Mouse (Mus musculus): ENCODE results near the gene Aff4.

Gene Aff4

DNA sequence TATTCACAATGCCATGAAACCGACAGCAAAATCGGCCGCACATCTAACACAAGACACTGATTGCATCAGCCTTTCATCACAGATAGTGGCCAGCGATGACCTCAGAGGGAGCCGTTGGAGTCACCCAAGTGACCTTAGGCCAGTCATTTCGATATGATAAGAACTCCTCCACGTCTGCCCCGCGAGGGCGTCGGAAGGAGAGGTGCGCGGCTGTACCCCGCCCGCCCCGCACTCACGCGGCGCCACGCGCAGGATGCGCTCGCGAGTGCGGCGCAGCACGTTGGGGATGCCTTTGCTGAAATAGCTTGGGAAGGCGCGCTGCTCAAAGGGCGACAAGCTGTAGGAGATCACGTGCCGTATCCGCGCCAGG is 79.7 kb downstream of the Aff4 start:
- no peak for DNase-seq

DNA sequence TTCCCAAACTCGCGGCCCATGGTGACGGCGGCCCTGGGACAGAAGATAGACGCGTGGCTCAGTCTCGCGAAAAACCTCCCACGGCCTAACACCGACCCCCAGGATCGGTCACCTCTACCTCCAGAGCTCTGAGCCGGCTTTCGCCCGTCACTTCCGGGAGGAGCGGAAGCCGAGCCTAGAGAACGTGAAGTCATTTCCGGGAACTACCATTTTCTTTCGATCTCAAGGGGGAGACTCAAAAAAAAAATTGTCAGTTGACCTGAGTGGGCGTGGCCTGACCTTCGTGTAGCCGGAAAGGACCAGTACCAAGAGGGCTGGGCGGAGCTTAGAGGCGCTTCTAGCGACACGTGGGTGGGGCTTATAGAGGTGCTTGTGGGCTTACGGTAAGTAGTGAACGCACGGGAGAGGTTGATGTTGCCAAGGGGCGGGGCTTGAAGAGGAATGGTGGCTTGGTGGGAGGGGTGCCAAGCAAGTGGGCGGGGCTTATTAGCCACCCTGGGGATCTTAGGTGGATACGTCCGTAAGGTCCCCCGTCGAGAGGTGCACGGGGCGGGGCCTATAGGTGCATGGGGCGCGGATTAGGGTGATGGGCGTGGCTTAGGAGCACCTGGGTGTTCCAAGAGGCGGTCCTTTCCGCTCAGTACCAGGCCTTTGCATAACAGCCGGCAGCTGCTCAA is 80.2 kb downstream of the Aff4 start, which contains the start of the genes Uqcrq and Gdf9:
Gene Uqcrq (minus strand): TSS at position 162 of the 677 bp plus-strand sequence.
Gene Gdf9 (plus strand): TSS at position 354 of the 677 bp plus-strand sequence.
- DNase-seq: peak; percentile 99 to 100

- DNase-seq: no peak
Observed at GRCm38 (mm10) chr11:53431347-53432056, 80.9 kb downstream of the Aff4 start.

- no peak for DNase-seq
Observed at GRCm38 (mm10) chr11:53433057-53433456, 82.4 kb downstream of the Aff4 start.

DNA sequence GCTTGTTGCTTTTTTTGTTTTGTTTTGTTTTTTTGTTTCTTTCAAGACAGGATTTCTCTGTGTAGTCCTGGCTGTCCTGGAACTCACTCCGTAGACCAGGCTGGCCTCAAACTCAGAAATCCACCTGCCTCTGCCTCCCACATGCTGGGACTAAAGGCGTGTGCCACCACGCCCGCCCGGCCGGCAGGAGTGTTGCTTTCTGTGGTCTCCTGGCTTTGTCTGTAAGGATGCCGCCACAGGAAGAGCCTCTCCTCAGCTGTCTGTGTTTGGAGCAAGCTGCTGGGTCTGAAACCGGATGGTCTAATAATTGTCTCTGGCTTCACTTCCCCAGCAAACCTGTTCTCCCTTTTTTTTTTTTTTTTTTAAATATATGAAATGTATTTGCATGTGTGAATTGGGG is 84.9 kb downstream of the Aff4 start:
- no peak for DNase-seq

DNA sequence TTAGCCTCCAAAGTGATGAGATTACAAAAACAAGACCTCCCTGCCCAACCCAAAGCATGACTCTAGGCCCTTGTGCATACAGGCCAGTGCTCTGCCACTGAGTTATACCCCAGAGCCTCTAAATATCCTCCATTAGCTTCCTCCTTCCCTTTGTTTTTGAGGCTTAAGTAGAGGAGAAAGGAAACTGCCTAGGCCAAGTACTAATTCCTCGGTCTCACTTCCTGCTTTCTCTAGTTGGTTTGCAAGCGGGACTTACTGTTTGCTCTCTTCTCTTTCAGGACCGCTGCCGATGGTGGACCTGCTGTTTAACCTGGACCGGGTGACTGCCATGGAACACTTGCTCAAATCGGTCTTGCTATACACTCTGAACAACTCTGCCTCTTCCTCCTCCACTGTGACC is 85.7 kb downstream of the Aff4 start:
- DNase-seq: no peak

GRCm38 (mm10) chr11:53441921-53442320 is 91.3 kb downstream of the Aff4 start:
- DNase-seq: peak in 1 of 2 experiments; percentile 13

- peak in 1 of 2 experiments; percentile 29 for DNase-seq
Observed at GRCm38 (mm10) chr11:53443861-53444260, 93.2 kb downstream of the Aff4 start.

- no peak for DNase-seq
Observed at GRCm38 (mm10) chr11:53445562-53445961, 94.9 kb downstream of the Aff4 start.

GRCm38 (mm10) chr11:53446183-53446582 is 95.5 kb downstream of the Aff4 start:
- no peak for DNase-seq

GRCm38 (mm10) chr11:53447996-53448395 is 97.4 kb downstream of the Aff4 start:
- no peak for DNase-seq

DNA sequence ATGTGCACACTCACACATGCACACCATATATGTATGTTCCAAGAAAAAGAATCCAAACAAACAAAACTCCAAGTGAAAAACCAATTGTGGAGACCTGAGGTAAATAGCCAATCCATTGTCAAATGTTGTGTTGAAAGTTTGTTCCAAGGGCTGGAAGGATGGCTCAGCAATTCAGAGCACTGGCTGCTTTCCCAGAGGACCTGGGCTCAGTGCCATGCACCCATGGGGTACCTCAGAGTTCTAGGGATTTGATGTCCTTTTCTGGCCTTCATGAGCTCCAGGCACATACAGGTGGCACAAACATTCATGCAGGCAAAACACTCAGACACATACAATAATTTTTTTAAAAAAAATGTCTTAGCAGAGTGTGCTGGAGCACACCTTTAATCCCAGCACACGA is 97.9 kb downstream of the Aff4 start:
- no peak for DNase-seq

DNA sequence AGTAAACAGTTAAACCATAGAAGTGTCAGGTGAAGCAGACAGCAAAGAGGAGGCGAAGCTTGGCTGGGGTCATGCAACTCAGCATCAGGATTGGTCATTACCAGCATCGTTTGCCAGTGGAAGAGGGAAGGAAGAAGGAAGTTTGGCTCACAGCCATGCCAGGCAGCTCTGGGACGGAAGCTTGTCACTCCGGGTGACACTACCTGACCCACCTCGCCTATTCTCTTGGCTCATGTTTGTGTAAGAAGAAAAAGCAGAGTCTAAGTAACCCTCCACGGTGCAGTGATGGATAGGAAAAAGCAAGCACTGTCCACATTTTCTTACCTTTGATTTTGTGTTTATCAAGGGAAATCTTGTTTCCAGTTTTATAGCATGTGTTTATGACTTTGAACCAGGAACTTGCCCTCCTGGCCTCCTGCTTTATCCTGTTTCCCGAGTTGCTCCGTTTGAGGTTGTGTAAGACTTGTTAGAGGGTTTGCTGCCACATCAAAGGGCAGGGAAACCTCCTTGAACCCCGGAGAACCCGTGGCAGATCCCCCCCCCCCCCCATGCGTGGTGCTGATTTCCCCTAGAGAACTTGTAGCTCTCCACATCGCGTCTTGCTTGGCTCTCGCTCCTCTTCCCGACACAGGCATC is 99.6 kb downstream of the Aff4 start:
- peak in 1 of 2 experiments; percentile 24 for DNase-seq

DNA sequence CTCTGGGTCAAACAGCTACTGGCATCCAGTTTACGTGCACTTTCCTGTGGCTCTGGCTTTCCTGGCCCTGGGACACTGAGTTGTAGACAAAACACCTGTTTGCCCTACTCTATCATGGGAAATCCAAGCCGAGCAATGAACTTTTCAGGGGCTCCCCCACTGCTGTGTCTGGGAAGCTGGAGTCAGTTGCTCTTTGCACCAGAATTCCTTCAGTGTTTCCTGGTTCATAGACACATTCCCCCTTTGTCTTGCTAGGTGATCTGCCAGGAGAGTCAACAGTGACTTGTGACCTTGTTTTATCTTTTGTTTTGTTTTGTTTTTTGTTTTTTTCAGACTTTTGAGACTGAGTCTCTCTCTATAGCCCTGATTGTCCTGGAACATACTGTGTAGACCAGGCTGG is 100.7 kb downstream of the Aff4 start:
- no peak for DNase-seq

DNA sequence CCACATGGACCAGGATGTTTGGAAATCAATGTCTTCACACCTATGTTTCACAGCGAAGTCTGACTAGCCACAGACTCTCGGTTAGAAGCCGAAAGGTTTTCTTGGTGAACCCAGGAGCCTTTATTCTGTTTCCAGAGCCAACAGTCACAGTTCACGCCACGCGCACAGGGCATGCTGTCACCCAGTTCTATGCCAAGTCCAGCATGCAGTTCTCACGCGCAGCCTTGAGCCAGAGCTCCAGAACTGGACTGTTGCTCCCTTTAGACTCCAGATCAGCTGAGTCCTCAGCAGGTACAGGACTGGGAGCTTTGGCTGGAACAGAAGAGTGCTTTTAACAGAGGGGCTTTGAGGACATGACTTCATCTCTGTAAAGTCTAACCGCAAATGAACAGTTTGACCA is 101.8 kb downstream of the Aff4 start:
- DNase-seq: no peak

GRCm38 (mm10) chr11:53453031-53453430 is 102.4 kb downstream of the Aff4 start:
- DNase-seq: no peak

DNA sequence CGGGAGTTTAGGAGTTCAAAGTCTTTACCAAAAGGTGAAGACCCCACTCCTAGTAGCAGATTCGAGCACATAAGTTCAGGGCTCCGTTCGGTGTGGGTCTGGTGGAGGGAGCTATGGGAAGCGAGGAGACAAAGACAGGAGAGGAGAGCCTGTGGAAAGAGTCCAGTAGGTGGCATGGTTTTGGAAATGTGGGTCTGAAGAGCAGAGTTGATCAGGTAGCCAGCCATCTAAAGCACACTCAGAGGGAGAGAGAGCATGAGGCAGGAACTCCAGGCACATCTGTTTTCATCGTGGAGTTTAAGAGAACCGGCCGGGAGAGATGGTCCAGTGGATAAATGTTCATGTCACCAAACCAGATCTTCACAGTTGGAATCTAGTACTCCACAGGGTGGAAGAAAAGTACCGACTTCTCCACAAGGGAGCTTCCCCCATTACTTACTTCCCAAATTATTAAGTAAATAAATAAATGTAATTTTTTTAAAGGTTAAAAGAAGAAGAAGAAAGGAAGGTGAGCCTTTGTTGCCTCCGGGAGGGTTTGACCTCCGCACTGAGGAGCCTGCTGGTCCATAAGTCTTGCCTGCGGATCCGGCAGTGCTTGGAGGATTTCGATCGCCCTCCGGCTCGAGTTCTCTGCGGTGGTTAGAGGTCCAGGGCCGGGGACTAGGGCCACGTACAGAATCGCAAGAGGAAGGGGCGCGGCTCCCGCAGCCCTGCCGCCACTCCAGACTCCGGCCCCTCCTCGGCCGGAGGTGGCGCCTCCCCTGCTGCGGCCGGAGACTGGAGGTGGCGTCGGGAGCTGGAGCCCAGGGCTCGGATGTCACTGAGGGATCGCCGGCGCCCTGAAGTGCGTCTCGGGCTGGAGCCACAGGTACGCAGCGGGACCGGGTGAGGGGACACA is 106.1 kb downstream of the Aff4 start, which contains the start of the genes Gm10447 and Shroom1:
Gene Gm10447 (minus strand): TSS at position 637 of the 898 bp plus-strand sequence.
Gene Shroom1 (plus strand): TSS at position 732 of the 898 bp plus-strand sequence.
- DNase-seq: no peak

DNA sequence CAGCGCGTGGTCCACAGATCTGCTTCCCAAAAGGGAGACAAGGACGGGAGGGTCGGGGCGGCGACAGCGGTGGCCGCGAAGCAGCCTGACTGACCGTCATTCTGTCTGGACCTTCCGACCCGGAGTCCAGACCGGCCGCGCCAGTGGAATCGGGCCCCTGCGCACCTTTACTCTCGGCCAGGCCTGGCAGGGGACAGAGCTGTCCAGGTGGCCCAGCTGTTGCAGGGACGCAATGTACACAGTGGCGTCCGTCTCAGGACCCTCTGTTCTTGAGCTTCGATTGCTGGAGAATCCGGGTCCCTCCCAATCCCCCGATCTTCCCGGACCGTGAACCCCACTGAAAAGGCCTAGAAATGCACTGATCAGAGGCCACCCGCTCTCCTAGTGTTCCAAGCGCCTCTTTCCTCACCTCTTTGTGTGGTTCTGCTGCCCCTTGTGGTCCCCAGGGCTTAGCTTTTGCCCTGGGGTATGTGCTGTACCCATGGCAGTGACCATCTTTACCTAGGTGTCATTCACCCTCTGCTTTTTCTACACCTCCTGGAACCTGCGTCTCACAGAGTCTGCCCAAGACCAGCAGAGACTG is 106.8 kb downstream of the Aff4 start:
- no peak for DNase-seq

GRCm38 (mm10) chr11:53458996-53459395 is 108.4 kb downstream of the Aff4 start:
- no peak for DNase-seq

- DNase-seq: no peak
Observed at GRCm38 (mm10) chr11:53460192-53460591, 109.6 kb downstream of the Aff4 start.

DNA sequence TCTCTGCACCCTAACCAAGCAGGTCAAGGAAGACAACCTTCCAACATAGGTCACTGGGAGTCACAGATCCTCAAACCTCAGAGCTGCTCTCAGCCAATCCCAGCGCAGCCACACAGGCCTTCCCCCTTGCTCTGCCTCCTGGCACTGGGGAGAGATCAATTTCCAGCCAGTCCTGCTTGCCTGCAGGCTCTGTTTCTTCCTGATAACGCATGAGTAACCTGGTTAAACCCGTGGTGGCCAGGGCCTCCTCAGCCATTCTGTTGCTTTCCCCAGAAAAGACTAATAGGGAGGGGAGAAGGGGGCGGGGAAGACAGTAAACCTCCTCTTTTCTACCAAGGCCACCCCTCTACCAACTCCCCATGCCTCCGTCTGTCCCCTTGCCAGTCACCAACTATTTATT is 111.1 kb downstream of the Aff4 start:
- DNase-seq: no peak

Measured in thymus, adult 18-20 months (tissue).